Mouse (Mus musculus) embryo, embryonic 10 days (tissue): ENCODE data around the gene Dcp1a.

ENCODE experiments used
- DNase-seq: peaks from one replicate; pipeline ENCODE4 v3.0.0-alpha.2; 2015; ENCODE audit warnings: low spot score

The Dcp1a gene

DNA sequence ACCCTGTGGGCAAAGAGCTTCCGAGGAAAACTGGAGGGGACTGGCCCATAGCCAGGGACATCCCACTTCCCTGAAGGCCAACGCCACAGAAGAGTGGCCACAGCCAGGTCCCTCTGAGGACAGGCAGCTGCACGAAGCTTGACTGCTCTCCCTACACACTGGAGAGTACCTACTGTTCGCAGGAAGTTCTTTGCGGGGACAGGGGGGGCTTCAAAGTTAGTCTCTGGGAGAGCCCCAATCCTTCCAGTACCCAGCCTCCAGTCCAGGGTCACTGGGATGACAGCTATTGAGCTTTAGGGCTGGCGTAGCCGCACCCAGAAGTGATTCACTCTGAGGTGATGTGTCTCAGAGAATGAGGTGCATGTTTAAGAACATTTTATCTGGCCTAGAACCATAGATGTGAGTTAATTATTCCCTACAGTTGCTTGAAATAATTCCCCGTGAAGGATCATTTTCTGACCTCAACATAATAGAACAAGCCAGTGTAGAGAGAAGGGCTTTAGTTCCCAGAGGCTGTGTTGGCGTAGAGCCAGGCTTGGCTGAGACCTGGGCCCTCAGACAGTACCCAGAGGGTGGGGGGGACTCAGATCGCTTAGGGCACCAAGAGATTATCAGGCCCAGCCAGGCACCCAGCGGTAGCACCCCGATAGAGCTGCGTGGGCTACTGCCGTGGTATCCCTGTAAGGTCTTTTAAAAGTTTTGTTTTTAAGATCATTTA, 82.3 kb downstream of the Dcp1a start:
- DNase-seq, result no peak

DNA sequence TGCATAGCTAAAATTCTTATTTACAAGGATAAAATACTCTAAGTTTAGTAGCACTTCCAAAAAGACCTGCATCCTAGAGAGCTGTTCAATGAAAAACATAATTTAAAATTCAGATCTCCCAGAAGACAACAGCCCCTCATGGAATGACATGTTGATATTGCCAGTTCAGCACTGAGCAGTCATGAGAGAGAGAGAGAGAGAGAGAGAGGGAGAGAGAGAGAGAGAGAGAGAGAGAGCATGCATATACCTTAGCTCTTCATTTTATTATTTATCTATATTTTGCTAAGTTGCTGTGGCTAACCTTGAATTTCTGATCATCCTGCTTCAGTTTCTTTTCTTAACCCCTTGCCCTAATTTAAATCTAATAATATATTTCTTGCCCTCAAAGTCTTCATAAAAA, 83.0 kb downstream of the Dcp1a start:
- DNase-seq, result no peak

GRCm38 (mm10) chr14:30564451-30564850, 85.1 kb downstream of the Dcp1a start:
- no peak for DNase-seq

- DNase-seq, result no peak
These were observed 87.0 kb downstream of the Dcp1a start for GRCm38 (mm10) chr14:30566317-30566716.

DNA sequence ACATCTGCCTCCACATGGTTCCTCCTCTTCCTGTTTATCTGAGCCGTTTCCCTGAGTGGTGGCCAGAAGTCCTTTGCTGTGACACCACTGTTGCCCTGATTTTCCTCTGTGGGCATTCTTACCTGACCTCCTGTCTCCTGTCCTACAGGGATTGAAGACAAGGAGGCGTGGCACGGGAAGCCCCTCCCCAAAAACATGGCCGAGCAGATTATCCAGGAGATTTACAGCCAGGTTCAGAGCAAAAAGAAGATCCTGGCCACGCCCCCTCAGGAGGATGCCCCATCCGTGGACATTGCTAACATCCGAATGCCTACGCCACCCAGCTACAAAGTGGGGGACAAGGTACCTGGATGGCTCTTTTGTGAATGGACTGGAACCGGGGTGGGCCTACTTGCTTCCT, 88.7 kb downstream of the Dcp1a start:
- no peak for DNase-seq

GRCm38 (mm10) chr14:30570303-30570702, 91.0 kb downstream of the Dcp1a start:
- no peak for DNase-seq

GRCm38 (mm10) chr14:30572253-30572652, 92.9 kb downstream of the Dcp1a start:
- DNase-seq, result no peak

- no peak for DNase-seq
These were observed 93.9 kb downstream of the Dcp1a start for GRCm38 (mm10) chr14:30573235-30573634.

- DNase-seq, result peak; percentile 81
These were observed 94.7 kb downstream of the Dcp1a start for GRCm38 (mm10) chr14:30573983-30574584.

GRCm38 (mm10) chr14:30575791-30576190, 96.5 kb downstream of the Dcp1a start:
- no peak for DNase-seq

- no peak for DNase-seq
These were observed 96.9 kb downstream of the Dcp1a start for GRCm38 (mm10) chr14:30576260-30576659.
